Mouse (Mus musculus) frontal cortex, postnatal 36 days (tissue): Measurements from ENCODE around the gene Dop1a.
A peak's percentile ranks its signal among the peaks of the same experiment; 100 is the strongest.
"Not testable (repeated sequence)": the region's sequence is repeated elsewhere in the genome, so short reads cannot be mapped to it uniquely, and the experiment has no call there.

Experiments
- DNase-seq, 2 experiments: peaks; one replicate each; pipeline ENCODE4 v3.0.0; 2022; ENCODE audit warnings: low spot score in 2 of 2

The Dop1a gene

DNA sequence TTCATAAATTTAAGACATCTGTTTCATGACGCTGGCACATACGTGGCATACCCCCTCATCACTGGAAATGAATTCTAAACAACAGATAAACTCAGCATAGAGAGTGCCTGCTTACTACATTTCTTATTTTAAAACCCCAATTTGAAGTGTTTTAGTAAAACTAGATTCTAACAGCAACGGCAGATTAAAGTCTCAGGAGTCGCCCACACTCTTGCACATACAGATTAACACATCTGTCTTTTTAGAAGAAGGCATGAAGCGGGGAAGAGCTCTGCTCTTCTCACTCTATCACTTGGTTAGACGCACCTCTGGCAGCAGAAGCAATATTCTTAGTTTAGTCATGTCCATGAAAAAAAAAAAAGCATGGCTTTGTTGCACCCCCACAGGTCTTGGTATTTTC lies 108.2 kb downstream of the Dop1a start:
- no peak for DNase-seq

DNA sequence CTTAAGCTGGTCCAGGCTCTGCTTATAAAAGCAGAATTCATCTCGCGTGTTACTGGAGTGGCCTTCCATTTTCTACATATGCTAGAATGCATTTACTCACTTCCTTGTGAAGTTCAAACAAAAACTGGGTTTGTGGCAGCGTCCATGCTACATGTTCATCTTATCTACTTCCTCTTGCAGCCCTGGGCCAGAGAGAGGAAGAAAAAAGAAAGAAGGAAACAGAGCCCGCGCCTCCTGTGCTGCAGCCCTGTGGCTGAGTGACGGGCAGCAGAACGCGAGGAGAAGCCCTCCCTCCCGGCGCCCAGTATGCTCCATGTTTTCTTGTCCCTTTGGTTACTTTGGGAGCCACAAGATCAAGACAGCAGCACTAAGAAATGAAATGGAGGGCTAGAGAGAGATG lies 112.7 kb downstream of the Dop1a start:
- DNase-seq: no peak

DNA sequence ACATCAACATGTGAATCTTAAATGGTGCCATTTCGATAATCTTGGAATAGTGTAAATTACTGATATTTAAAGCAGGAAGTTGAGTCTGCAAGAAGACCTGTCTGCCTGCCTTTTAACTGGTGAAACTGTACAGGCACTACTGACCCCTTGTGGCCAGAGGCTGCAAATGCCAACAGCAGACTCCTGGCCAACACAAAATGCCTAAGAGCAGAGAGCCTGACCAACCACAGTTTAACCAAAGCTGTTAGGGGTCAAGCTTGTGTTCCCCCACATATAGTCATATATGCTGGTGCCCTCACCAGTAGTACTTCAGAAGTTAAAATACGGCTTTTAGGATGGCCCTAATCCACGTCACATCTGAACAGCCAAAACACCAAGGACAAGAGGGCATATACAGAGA lies 116.8 kb downstream of the Dop1a start:
- DNase-seq: peak; percentile 64 to 81

DNA sequence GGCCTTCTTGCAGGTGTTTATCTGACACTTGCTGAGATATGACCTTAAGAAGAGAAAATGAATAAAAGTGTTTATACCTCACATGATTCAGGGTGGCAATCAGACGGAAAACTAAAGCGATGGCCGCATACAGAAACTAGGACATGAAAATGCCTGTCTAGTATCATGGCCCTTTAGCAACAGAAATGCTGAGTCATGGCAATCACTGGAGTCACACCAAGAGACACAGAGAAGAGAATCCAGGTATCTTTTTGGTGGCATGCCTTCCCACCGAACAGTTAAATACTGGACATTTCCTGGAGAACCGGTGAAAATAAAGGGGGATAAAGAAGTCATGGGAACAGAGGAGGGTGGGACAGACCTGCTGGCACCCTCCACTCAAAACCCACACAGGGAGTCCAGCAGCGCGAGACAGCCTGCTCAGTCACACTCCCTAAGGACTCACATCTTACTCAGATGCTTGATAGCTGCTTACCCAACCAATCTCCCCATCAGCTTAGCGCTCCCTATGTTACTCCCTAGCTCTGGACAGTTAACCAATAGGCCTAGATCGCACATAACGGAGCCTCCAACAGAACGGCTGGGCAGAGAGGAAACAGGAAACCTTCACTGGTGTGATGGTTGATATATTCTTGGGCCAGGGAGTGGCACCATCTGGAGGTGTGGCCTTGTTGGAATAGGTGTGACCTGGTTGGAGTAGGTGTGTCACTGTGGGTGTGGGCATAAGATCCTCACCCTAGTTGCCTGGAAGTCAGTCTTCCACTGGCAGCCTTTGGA lies 120.3 kb downstream of the Dop1a start:
- DNase-seq: no peak

DNA sequence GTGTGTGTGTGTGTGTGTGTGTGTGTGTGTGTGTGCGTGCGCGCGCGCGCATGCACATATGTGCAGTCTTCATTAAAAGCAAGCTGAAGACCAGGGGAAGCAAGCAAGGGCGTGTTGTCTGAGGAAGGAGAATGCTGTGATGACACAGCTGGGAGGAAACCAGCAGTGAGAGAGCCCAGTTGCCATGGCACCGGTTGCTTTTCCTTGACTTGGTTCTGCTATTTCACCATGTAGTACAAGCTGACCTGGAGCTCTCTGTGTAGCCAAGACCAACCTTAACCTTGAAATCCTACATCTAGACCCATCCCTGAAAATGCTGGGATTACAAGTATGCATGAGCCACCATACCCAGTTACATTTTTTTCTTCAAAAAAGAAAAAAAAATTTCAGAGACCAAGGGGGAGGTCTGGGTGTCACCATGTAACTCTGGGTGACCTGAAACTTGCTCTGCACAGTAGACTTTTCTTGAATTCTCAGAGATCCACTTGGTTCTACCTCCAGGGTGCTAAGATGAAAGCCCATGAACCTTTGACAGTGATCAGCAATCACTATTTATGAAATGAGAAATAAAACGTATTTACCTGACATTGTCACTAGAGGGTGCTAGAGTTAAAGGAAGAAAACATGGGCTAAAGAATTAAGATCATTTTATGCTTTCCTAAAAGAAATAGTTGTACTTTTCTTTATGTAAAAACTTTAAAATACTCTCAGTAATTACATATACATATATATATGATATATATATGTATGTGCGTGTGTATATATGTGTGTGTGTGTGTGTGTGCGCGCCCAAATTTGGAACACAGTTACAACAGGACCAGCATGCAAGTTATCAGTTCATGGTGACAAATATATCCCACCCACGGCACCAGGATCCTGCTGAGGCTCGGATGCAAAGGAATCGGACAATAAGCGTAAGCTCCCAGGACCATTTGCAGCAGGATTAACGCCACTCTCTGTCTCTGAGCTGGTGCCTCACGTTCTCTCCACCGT lies 126.0 kb downstream of the Dop1a start:
- peak; percentile 55 to 74 for DNase-seq

DNA sequence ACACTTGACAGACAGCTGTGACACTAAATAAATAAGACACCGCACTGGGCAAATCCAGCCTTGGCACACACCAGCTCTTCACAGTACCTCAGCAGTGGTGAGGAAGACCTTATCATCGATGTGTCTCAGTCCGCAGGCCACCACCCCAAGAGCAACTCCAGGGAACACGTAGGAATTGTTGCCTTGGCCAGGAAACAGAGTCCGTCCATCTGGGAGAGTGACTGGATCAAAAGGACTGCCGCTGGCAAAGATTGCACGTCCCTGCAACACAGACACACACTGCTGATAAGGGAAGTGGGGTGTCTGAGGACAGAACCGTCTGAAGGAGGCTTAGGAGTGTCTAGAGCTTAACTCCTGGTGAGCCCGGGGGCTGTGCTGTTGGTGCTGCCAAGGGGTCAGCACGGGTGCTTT lies 127.4 kb downstream of the Dop1a start:
- DNase-seq: not testable (repeated sequence)

DNA sequence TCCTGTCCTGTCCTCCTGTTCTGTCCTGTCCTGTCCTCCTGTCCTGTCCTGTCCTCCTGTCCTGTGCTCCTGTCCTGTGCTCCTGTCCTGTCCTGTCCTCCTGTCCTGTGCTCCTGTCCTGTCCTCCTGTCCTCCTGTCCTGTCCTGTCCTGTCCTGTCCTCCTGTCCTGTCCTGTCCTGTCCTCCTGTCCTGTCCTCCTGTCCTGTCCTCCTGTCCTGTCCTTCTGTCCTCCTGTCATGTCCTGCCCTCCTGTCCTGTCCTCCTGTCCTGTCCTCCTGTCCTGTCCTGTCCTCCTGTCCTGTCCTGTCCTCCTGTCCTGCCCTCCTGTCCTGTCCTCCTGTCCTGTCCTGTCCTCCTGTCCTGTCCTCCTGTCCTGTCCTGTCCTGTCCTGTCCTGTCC lies 130.0 kb downstream of the Dop1a start:
- not testable (repeated sequence) for DNase-seq

DNA sequence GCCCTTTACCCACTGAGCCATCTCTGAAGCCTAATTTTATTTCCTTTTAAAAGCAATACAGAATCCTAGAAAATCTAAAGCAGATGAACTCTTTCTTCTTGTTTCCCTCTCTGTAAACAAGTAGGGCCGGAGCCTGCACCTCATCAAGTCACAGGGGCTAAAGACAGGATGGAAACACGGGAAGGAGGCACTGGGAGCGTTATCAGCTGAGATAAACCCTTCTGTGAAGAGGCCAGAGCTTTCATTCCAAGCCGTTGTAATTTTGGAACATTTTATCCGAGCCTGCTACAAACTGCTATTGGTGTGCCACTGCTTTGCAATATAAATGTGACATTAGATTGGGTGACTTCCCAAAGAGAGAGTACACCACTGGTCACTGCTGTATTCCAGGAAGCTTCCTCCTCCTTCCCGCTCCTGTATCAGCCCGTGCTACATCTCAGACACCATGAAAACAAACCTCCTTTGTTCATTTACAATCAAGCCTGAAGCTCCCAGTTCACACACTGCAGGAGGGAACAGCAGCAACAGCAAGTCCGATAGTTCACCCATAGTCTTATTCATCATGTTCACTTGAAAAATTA lies 132.9 kb downstream of the Dop1a start:
- DNase-seq: no peak
